Mouse (Mus musculus): ENCODE data around the gene Uqcr11. TPM values are rescaled to one million over a fixed set of nuclear protein-coding genes. Genes with fewer than 3 reads are reported as not detected.

The Uqcr11 gene
- 728 and 779 TPM in 2 replicates for total RNA-seq (2021)
- long read RNA-seq, transcript Uqcr11-201 (3 exons, 445 nt) = major isoform, 237 of 266 reads
- long read RNA-seq, partial matches to known transcripts = 26 of 266 reads
- long read RNA-seq, other reads (novel, unspliced or antisense) = 1 of 266 reads

GRCm38 (mm10) chr10:80406684-80407501 is at the start of gene Uqcr11:
Gene Uqcr11 (minus strand): TSS chr10:80406830.
- DNase-seq = peak; percentile 91

DNA sequence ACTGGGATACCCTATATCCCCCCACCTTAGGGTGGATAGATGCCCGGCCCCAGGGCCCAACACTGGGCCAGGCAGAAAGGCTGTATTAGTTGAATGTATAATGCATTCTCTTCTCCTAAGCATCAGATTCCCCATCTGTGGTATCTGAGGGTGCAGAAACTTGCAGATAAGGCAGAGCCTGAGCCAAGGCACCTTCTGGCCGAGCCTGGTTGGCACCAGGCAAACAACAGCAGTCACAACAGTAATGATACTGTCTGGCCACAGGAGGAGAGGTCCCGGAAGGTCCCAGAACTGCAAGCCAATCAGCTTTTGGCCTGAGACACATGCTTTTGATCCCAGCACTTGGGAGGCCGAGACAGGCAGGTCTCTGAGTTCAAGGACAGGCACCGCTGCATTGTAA is 49.1 kb upstream of the Uqcr11 start:
- no peak for DNase-seq

- DNase-seq = no peak
Observed at GRCm38 (mm10) chr10:80454781-80455180, 48.2 kb upstream of the Uqcr11 start.

DNA sequence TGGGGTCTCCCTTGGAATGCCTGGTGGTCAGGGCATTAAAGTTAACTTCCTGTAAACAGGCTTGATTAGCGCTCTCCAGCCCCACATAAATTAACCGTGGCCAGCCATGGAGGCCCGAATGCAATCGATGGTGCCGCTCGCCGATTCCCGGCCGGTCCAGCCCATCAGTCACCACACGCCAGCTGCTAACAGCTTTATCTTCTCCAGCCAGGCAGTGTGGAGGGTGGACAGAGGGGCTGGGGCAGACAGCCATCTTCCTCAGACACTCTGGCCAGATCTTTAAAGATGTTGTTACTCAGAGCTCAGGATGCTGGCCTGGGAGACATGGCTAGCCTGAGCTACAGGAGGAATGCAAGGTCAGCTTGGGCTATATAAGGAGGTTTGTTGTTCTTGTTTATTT is 47.0 kb upstream of the Uqcr11 start:
- DNase-seq = no peak

GRCm38 (mm10) chr10:80450599-80450998 is 44.0 kb upstream of the Uqcr11 start:
- DNase-seq = no peak

DNA sequence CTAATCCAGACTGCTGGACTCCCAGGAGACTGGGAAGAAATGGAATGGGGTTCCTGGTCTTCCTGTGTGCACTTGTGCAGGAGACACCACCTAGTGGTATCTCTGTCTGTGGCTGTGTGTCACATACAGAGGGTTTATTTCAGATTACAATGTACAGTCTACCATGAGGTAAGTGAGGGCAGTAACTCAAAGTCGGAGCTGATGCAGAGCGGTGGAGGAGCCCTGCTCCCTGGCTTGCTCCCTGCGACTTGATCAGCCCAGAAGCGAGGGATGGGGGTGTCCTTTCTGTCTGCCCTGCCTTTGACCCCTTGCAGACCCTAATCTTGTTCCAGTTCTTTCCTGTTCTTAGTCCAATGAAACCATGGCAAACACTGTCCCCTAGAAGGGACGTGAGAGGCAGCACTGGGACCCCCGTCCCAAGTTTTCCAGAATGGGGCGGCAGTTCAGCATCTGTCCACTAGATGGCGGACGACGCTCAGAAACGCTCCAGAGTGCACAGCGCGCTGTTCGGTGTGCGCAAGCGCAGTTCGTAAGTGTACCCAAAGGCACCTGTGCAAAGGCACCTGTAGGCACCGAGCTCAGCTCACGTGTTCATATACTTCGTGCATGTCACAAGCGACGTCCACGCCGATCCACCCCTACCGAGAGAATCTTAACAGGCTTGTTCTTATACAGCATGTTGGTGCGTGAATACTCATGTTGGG is 39.4 kb upstream of the Uqcr11 start:
- peak; percentile 79 for DNase-seq

- DNase-seq = no peak
Observed at GRCm38 (mm10) chr10:80445052-80445451, 38.4 kb upstream of the Uqcr11 start.

GRCm38 (mm10) chr10:80444339-80445045 is 37.9 kb upstream of the Uqcr11 start:
- DNase-seq = peak; percentile 49

- no peak for DNase-seq
Observed at GRCm38 (mm10) chr10:80443575-80444278, 37.1 kb upstream of the Uqcr11 start.

GRCm38 (mm10) chr10:80442989-80443388 is 36.4 kb upstream of the Uqcr11 start:
- DNase-seq = no peak

DNA sequence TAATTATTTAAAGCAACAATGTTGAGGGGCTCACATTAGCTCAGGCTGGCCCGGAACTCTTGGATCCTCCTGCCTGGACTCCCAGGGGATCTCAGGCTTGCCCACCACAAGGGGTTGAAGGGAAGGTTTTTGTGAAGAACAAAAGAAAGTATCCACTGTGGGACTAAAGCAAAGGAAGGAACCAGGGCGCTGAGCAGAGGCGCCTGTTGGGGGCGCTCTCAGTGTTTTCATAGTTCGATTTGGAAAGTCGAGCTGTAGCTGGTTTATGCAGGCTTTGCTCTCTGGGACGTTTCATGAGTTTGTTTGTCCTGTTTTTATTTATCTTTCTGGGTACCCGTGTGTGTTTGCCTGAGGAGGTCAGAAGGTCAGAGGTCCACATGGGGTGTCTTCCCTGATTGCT is 35.0 kb upstream of the Uqcr11 start:
- no peak for DNase-seq

GRCm38 (mm10) chr10:80440031-80440430 is 33.4 kb upstream of the Uqcr11 start:
- DNase-seq = no peak

- DNase-seq = no peak
Observed at GRCm38 (mm10) chr10:80437973-80438372, 31.3 kb upstream of the Uqcr11 start.

GRCm38 (mm10) chr10:80436276-80436675 is 29.6 kb upstream of the Uqcr11 start:
- DNase-seq = no peak

GRCm38 (mm10) chr10:80435764-80436163 is 29.1 kb upstream of the Uqcr11 start:
- DNase-seq = peak; percentile 26

DNA sequence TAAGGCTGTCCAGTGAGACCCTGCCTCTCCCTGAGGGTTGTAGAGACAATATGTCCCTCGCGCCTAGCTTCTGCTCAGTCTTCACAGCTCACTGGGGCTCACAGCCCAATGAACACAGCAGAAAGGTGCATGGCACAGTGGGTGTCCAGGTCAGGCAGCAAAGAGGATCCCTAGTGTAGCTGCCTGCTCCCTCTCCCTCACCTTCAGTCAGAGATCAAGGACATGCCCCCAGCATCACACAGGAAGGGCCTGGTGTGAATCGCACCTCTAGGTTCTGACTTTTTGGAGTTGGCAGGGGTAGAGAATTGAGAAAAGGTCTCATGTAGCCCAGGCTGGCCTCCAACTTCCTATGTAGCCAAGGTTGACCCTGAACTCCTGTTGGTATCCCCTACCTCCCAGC is 28.2 kb upstream of the Uqcr11 start:
- DNase-seq = no peak

GRCm38 (mm10) chr10:80434233-80434592 is 27.6 kb upstream of the Uqcr11 start:
- no peak for DNase-seq

GRCm38 (mm10) chr10:80433513-80434232 is 27.0 kb upstream of the Uqcr11 start, which contains the start of gene Tcf3:
Gene Tcf3 (minus strand): TSS chr10:80433647.
- DNase-seq = peak; percentile 97

- DNase-seq = peak; percentile 42
Observed at GRCm38 (mm10) chr10:80432936-80433512, 26.4 kb upstream of the Uqcr11 start.

GRCm38 (mm10) chr10:80432387-80432785 is 25.8 kb upstream of the Uqcr11 start:
- no peak for DNase-seq

All from adrenal gland, postnatal 25 days (tissue).